Mouse (Mus musculus): ENCODE results near the gene Vapa. TPM values are rescaled to one million over a fixed set of nuclear protein-coding genes. Genes with fewer than 3 reads are reported as not detected.

Vapa gene
- total and polyA plus RNA-seq, 3 experiments: 51.4 to 158 (median 151) TPM

GRCm38 (mm10) chr17:65594687-65595086 lies 18.7 kb downstream of the Vapa start:
- DNase-seq (ENCODE audit: extremely low read depth): no peak
- in situ Hi-C loops (cut with MboI; ENCODE audit: low pct_ligation_motif_present, low pct_unique_long_range_greater_than_20kb, low sequenced_read_pairs) (no loop called here), dilution Hi-C loops (cut with MboI; ENCODE audit: extremely low pct_ligation_motif_present, extremely low pct_unique_long_range_greater_than_20kb, low sequenced_read_pairs) (no loop called here)
- H3K27ac ChIP-seq (ENCODE audit: insufficient read depth, low read depth): no peak overlapping the region
- H3K27me3 ChIP-seq (replicated peaks): no peaks in the 10 kb centered on the region
- H3K4me2 ChIP-seq (ENCODE audit: insufficient read depth, low read depth, poor library complexity, severe bottlenecking): no peak overlapping the region
- H3K4me1 ChIP-seq (ENCODE audit: control insufficient read depth in 1 of 2, insufficient read depth in 2 of 2): peaks cover 4 to 5% of the 10 kb centered on the region in 2 experiments; a peak in 2 of 4 replicates
- peaks cover 36% of the 10 kb centered on the region for H3K79me2 ChIP-seq (replicated peaks; ENCODE audit: control insufficient read depth, extremely low read depth, insufficient read depth, poor library complexity, severe bottlenecking)
- no peak overlapping the region for H3K4me3 ChIP-seq (replicated peaks in 1 of 3; ENCODE audit: low read depth in 2 of 3, low read length in 2 of 3, poor library complexity in 1 of 3)
- peaks cover 10 to 40% of the 10 kb centered on the region in 2 experiments for H3K36me3 ChIP-seq (replicated peaks in 1 of 2; ENCODE audit: control insufficient read depth in 1 of 2, insufficient read depth in 1 of 2, low read length in 1 of 2)
- no peaks in the 10 kb centered on the region for H3K9me3 ChIP-seq (replicated peaks; ENCODE audit: low read length)
- TF ChIP-seq TCF12 (IDR thresholded peaks at IDR 0.05; ENCODE audit: low read depth, low read length) (no peak), CHD1 (IDR thresholded peaks at IDR 0.05; ENCODE audit: low read depth, low read length) (no peak), USF1 (IDR thresholded peaks at IDR 0.05; ENCODE audit: low read depth, low read length) (no peak), MYC (IDR thresholded peaks at IDR 0.05; ENCODE audit: low read depth, low read length) (no peak), HCFC1 (IDR thresholded peaks at IDR 0.05; ENCODE audit: low read depth, low read length) (no peak), IRF4 (IDR thresholded peaks at IDR 0.05; ENCODE audit: low read depth, low read length) (no peak), USF2 (conservative IDR thresholded peaks at IDR 0.05; ENCODE audit: low read depth, low read length) (no peak), KAT2A (IDR thresholded peaks at IDR 0.05; ENCODE audit: insufficient replicate concordance, low read length) (no peak), SMC3 (IDR thresholded peaks at IDR 0.05; ENCODE audit: low read depth, low read length) (no peak), EP300 (IDR thresholded peaks at IDR 0.05; ENCODE audit: low read length) (no peak), ZC3H11A (IDR thresholded peaks at IDR 0.05; ENCODE audit: low read depth, low read length) (no peak)
- H3K9ac ChIP-seq (ENCODE audit: insufficient read depth, low read depth): no peak overlapping the region

GRCm38 (mm10) chr17:65586892-65587291 lies 26.5 kb downstream of the Vapa start:
- Histone ChIP-seq H3K9ac (ENCODE audit: insufficient read depth, low read depth) (no peak overlapping the region), H3K27ac (ENCODE audit: insufficient read depth, low read depth) (no peak overlapping the region), H3K4me2 (ENCODE audit: insufficient read depth, low read depth, poor library complexity, severe bottlenecking) (no peak overlapping the region), H3K79me2 (replicated peaks; ENCODE audit: control insufficient read depth, extremely low read depth, insufficient read depth, poor library complexity, severe bottlenecking) (peaks cover 18% of the 10 kb centered on the region), H3K27me3 (replicated peaks) (no peaks in the 10 kb centered on the region), H3K4me1 (ENCODE audit: control insufficient read depth in 1 of 2, insufficient read depth in 2 of 2) (no peaks in the 10 kb centered on the region), H3K36me3 (replicated peaks in 1 of 2; ENCODE audit: control insufficient read depth in 1 of 2, insufficient read depth in 1 of 2, low read length in 1 of 2) (peaks cover 13 to 62% of the 10 kb centered on the region in 2 experiments), H3K4me3 (replicated peaks in 1 of 3; ENCODE audit: low read depth in 2 of 3, low read length in 2 of 3, poor library complexity in 1 of 3) (no peak overlapping the region), H3K9me3 (replicated peaks; ENCODE audit: low read length) (no peaks in the 10 kb centered on the region)
- dilution Hi-C loops (cut with MboI; ENCODE audit: extremely low pct_ligation_motif_present, extremely low pct_unique_long_range_greater_than_20kb, low sequenced_read_pairs) (no loop called here), in situ Hi-C loops (cut with MboI; ENCODE audit: low pct_ligation_motif_present, low pct_unique_long_range_greater_than_20kb, low sequenced_read_pairs) (no loop called here)
- DNase-seq (ENCODE audit: extremely low read depth): no peak
- TF ChIP-seq JUND (conservative IDR thresholded peaks at IDR 0.05; ENCODE audit: low read depth, low read length): no peak
- no peak for TF ChIP-seq TCF12 (IDR thresholded peaks at IDR 0.05; ENCODE audit: low read depth, low read length)
- no peak for TF ChIP-seq SIN3A (IDR thresholded peaks at IDR 0.05; ENCODE audit: low read length)
- TF ChIP-seq CHD1 (IDR thresholded peaks at IDR 0.05; ENCODE audit: low read depth, low read length): no peak
- no peak for TF ChIP-seq POLR2AphosphoS2 (IDR thresholded peaks at IDR 0.05; ENCODE audit: low read depth, low read length)

- H3K4me3 ChIP-seq (replicated peaks in 1 of 3; ENCODE audit: low read depth in 2 of 3, low read length in 2 of 3, poor library complexity in 1 of 3): no peak overlapping the region
- H3K9ac ChIP-seq (ENCODE audit: insufficient read depth, low read depth): no peak overlapping the region
- H3K9me3 ChIP-seq (replicated peaks; ENCODE audit: low read length): no peaks in the 10 kb centered on the region
- in situ Hi-C loops (cut with MboI; ENCODE audit: low pct_ligation_motif_present, low pct_unique_long_range_greater_than_20kb, low sequenced_read_pairs): no loop called here
- H3K79me2 ChIP-seq (replicated peaks; ENCODE audit: control insufficient read depth, extremely low read depth, insufficient read depth, poor library complexity, severe bottlenecking): peaks cover 3% of the 10 kb centered on the region; the same call in 1 of the 2 replicates
- no peak for TF ChIP-seq NELFE (IDR thresholded peaks at IDR 0.05; ENCODE audit: low read depth, low read length)
- no peak for TF ChIP-seq POLR2AphosphoS2 (IDR thresholded peaks at IDR 0.05; ENCODE audit: low read depth, low read length)
- no peak for TF ChIP-seq MEF2A (IDR thresholded peaks at IDR 0.05; ENCODE audit: borderline replicate concordance, low read depth, low read length)
- TF ChIP-seq ZC3H11A (IDR thresholded peaks at IDR 0.05; ENCODE audit: low read depth, low read length): no peak
- no peak for TF ChIP-seq MAZ (IDR thresholded peaks at IDR 0.05; ENCODE audit: low read depth, low read length)
- no peak for TF ChIP-seq E2F4 (IDR thresholded peaks at IDR 0.05; ENCODE audit: insufficient replicate concordance, low read depth, low read length)
- no peak for TF ChIP-seq CHD1 (IDR thresholded peaks at IDR 0.05; ENCODE audit: low read depth, low read length)
- no peak for TF ChIP-seq NRF1 (IDR thresholded peaks at IDR 0.05; ENCODE audit: low read depth, low read length)
- TF ChIP-seq MXI1 (IDR thresholded peaks at IDR 0.05; ENCODE audit: low read depth, low read length): no peak
- TF ChIP-seq SMC3 (IDR thresholded peaks at IDR 0.05; ENCODE audit: low read depth, low read length): no peak
- TF ChIP-seq ZNF384 (IDR thresholded peaks at IDR 0.05; ENCODE audit: low read depth, low read length): no peak
- no peak for TF ChIP-seq ZMIZ1 (IDR thresholded peaks at IDR 0.05; ENCODE audit: low read depth, low read length)
- no peak overlapping the region for H3K27ac ChIP-seq (ENCODE audit: insufficient read depth, low read depth)
- dilution Hi-C loops (cut with MboI; ENCODE audit: extremely low pct_ligation_motif_present, extremely low pct_unique_long_range_greater_than_20kb, low sequenced_read_pairs): no loop called here
- H3K36me3 ChIP-seq (replicated peaks in 1 of 2; ENCODE audit: control insufficient read depth in 1 of 2, insufficient read depth in 1 of 2, low read length in 1 of 2): peaks cover 10 to 58% of the 10 kb centered on the region in 2 experiments
- H3K4me2 ChIP-seq (ENCODE audit: insufficient read depth, low read depth, poor library complexity, severe bottlenecking): no peak overlapping the region
- H3K4me1 ChIP-seq (ENCODE audit: control insufficient read depth in 1 of 2, insufficient read depth in 2 of 2): no peaks in the 10 kb centered on the region
- no peaks in the 10 kb centered on the region for H3K27me3 ChIP-seq (replicated peaks)
- DNase-seq (ENCODE audit: extremely low read depth): no peak
Observed at GRCm38 (mm10) chr17:65581440-65581839, 31.9 kb downstream of the Vapa start.

Measured in CH12.LX (cell line).